Mouse (Mus musculus) liver, embryonic 18 days (tissue): ENCODE results near the gene Rab2b. TPM values are rescaled to one million over a fixed set of nuclear protein-coding genes. Genes with fewer than 3 reads are reported as not detected.

ENCODE experiments used
- polyA plus RNA-seq: library from polyadenylated mRNA; depleted of rRNA; stranded (reverse); fragments of >200 nt; gene quantifications from 2 replicates; pipeline ENCODE4 v1.2.3, GENCODE M21; 2012; rRNA removed

Gene Rab2b
- 3.7 and 4.0 TPM in 2 replicates for polyA plus RNA-seq

DNA sequence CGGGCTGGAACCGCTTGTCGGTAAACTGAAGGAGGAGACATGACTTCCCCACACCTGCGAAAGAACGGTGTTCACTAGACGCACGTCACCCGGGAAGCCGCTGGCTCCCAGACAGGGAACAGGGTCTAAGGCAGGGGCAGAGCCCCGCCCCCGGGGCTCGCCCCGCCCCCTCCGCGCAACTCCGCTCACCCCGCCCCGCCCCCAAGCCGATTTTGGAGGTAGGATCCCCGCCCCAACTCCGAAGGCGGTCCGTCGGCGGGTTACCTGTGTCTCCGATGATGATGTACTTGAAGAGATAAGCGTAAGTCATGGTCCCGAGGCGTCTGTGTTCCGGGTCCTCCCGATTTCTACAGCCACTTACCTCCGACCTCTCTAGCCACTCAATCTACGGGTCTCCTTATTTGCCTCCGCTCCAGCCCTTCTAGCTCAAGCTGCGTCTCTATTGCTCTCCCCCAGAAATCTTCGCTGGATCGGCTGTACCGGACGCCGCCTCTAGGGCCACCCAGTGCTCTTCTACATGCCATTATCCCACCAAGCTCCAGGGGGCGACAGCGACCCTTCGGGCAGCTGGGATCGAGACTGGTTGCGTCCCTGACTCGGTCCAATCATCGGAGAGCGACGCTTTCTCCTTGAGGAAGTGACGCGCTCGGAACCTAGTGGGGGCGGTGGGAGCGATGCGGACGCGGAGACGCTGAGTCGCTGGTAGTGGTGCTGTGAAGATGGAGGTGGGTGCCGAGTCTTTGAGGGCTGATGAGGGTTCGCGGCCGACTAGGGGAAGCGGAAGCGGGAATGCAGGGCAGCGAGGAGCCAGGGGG, at the start of gene Rab2b, which contains the start of gene Tox4:
Gene Rab2b, minus strand, starts transcription at position 614 of the 815 bp plus-strand sequence.
Gene Tox4, plus strand, starts transcription at position 215 of the 815 bp plus-strand sequence.

DNA sequence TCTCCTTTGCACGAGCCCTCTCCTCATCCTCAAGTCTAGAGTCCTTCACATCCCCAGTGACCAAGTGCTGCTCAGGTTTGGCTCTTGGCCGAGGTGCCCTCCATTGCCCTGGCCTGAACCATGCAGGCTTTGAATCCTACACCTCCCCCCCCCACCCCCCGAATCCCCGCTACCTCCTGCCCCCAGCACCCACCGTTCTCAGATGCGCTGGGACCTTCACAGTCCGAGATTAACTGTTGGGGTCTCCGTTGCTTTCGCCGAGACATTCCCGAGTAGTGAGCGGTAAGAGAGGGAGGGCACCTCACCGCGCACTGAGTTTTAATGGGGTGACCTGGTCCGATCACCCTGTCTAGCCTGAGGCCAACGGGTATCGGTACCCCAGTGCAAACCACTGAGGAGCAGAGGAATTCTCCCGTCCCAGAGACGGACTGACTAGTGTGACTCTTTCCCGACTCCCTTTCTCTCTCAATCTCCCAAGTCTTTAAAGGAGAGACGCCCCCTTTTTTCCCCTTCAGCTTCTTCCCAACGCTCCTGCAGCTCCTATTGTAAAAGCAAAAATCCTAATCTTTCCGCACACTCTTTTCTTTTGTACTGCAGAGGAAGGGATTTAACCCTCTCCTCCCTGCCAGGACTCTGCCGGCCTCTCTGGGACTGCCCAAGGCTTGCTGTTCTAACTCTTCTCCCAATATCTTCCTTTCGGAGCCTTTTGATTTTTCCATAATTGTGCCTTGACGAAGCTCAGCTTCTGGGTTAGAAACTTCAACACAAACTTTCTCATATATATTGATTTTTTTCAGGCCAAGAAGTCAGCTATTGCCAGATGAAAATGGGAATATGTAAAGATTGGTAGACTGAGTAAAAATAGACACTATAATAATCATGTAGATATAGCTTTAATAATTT, 48.8 kb upstream of the Rab2b start, which contains the start of gene Sall2:
Gene Sall2, minus strand, starts transcription at position 853 of the 903 bp plus-strand sequence.

DNA sequence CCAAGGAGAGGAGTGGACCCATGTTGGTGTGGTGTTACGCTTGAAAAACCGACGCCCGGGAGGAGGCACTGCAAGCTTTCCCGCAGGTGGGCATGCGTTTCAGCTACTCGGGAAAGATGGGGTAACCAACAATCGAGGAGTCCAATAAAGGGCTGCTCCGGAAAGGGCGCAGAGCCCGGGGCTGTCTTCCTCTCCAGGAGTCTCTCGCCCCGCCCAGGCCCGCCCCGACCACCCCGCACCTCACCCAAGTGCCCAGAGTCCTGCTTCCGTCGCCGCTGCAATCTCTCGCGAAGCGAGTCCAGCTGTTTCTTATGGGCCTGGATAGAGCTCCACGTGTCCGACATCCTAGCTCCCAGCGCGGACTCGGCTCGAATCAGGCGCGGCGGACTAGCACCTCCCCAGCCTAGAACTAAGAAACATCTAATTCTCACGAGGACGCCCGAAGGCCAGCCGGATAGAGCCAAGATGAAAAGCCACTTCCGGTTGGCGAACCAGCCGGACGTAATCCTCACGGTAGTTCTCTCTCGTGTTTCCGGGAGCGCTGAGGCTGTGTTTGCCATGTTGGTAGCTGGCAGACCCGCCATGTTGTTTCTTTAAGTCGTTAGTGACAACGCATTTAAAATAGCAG, 25.4 kb upstream of the Rab2b start, which contains the start of gene Mettl3:
Gene Mettl3, minus strand, starts transcription at position 485 of the 628 bp plus-strand sequence.

DNA sequence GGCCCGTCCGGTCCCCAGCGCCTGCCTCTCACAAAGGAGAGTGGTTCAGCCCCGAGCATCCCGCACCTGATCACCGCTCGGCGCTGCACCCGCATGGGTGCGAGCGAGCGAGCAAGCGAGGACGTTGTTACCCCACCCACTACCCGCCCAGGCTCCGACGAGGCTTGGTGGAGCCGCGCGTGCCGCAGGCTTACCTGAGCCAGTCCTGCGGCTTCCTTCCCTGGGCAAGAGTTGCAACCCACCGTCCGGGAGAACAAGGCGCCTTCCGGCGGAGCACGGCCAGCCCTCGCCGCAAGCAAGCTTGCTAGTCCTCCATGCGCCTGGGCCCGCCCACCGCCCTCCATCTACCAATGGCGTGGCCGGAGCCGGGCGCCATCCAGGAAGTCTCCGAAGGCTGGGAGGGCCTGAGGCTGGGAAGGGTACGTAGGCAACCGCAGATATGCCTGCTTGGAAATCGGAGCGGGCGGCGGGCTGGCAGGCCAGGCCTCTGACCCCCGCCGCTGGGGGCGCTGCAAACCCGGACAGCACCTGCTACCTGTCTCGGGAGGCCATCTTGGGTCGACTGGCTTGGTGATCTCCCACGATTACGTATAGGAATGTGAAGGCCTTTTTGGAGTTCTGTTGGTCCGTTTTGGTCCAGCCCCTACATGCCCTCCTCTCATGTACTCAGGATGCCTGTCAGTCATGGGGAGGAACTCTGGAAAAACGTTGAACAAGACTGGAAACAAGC, 21.7 kb downstream of the Rab2b start, which contains the start of gene Chd8:
Gene Chd8, minus strand, starts transcription at position 297 of the 730 bp plus-strand sequence.

Other genes starting within 250 kb of the Rab2b start
- gene Olfr221, start 237.1 kb downstream of the Rab2b start, polyA plus RNA-seq = 0.05 TPM in 2 replicates
- gene Hnrnpc, start 175.5 kb downstream of the Rab2b start, polyA plus RNA-seq = 128 and 133 TPM in 2 replicates
- gene Rpgrip1, start 168.8 kb downstream of the Rab2b start, polyA plus RNA-seq = 0.91 and 1.1 TPM in 2 replicates
- 15.5 and 16.5 TPM in 2 replicates for gene Supt16, start 82.1 kb downstream of the Rab2b start, polyA plus RNA-seq
- 10.3 and 12.0 TPM in 2 replicates for gene Chd8, start 21.8 kb downstream of the Rab2b start, polyA plus RNA-seq
- 10.3 and 11.0 TPM in 2 replicates for gene Tox4, start 399 bp downstream of the Rab2b start, polyA plus RNA-seq
- gene Mettl3, start 25.6 kb upstream of the Rab2b start, polyA plus RNA-seq = 10.9 and 11.1 TPM in 2 replicates
- gene Sall2, start 49.2 kb upstream of the Rab2b start, polyA plus RNA-seq = 1.3 TPM in 2 replicates
- not detected in 2 replicates for gene Olfr1513, start 76.9 kb upstream of the Rab2b start, polyA plus RNA-seq
- not detected in 2 replicates for gene Olfr1512, start 99.6 kb upstream of the Rab2b start, polyA plus RNA-seq
- not detected in 2 replicates for gene Olfr1511, start 117.8 kb upstream of the Rab2b start, polyA plus RNA-seq
- not detected in 2 replicates for gene Olfr1510, start 134.8 kb upstream of the Rab2b start, polyA plus RNA-seq
- gene Olfr1509, start 163.4 kb upstream of the Rab2b start, polyA plus RNA-seq = not detected in 2 replicates
- not detected in 2 replicates for gene Olfr1508, start 187.9 kb upstream of the Rab2b start, polyA plus RNA-seq
- gene Olfr1507, start 216.2 kb upstream of the Rab2b start, polyA plus RNA-seq = not detected in 2 replicates